Mouse (Mus musculus) ES-E14 (cell line): ENCODE results near the gene Mrpl39. TPM values are rescaled to one million over a fixed set of nuclear protein-coding genes. Genes with fewer than 3 reads are reported as not detected.

Experiments
- DNase-seq: peaks from one replicate; pipeline ENCODE4 v3.0.0-alpha.2; 2013; ENCODE audit warnings: low read depth, low spot score
- H3K27ac ChIP-seq: 2 replicates; pipeline ENCODE4 v1.5.1; 2012; ENCODE audit warnings: low read depth, mild to moderate bottlenecking, low read length, moderate library complexity, mixed read lengths; ENCODE audit not compliant: poor library complexity, insufficient read depth, severe bottlenecking
- H3K36me3 ChIP-seq: 2 replicates; pipeline ENCODE4 v1.6.1; 2012; ENCODE audit warnings: mild to moderate bottlenecking, low read length, moderate library complexity, mixed read lengths; ENCODE audit not compliant: control insufficient read depth, poor library complexity, insufficient read depth, severe bottlenecking
- H3K4me1 ChIP-seq, 2 experiments: fragments of 150-350 bp in 1 of 2; sonication (generic) in 1 of 2; 2 replicates each; pipeline ENCODE4 v1.6.1; 2012; ENCODE audit warnings: low read length in 2 of 2, mild to moderate bottlenecking in 1 of 2, mixed read lengths in 1 of 2; ENCODE audit not compliant: control insufficient read depth in 2 of 2, insufficient read depth in 2 of 2, poor library complexity in 1 of 2
- H3K4me3 ChIP-seq, 2 experiments: fragments of 150-350 bp in 1 of 2; sonication (generic) in 1 of 2; 2 replicates each; pipeline ENCODE4 v1.5.1; 2012; ENCODE audit warnings: low read length in 2 of 2, low read depth in 1 of 2, mild to moderate bottlenecking in 1 of 2, mixed read lengths in 1 of 2; ENCODE audit not compliant: insufficient read depth in 1 of 2, poor library complexity in 1 of 2, severe bottlenecking in 1 of 2
- H3K9ac ChIP-seq: 2 replicates; pipeline ENCODE4 v1.6.1; 2012; ENCODE audit warnings: low read depth, mild to moderate bottlenecking, low read length, mixed read lengths; ENCODE audit not compliant: poor library complexity, insufficient read depth, severe bottlenecking
- H3K9me3 ChIP-seq: fragments of 150-350 bp; sonication (generic); 2 replicates; pipeline ENCODE4 v1.6.1; 2012; ENCODE audit warnings: low read depth, mild to moderate bottlenecking, low read length; ENCODE audit not compliant: control insufficient read depth, insufficient read depth
- CHD2 ChIP-seq: IDR thresholded peaks from 2 replicates; pipeline ENCODE4 v1.6.1; 2014; ENCODE audit warnings: mild to moderate bottlenecking, low read depth, low read length, inconsistent platforms
- HCFC1 ChIP-seq: IDR thresholded peaks from 2 replicates; pipeline ENCODE4 v1.6.1; 2012; ENCODE audit warnings: low read length, inconsistent platforms, borderline replicate concordance; ENCODE audit not compliant: insufficient read depth
- MAFK ChIP-seq: IDR thresholded peaks from 2 replicates; pipeline ENCODE4 v1.6.1; 2014; ENCODE audit warnings: mild to moderate bottlenecking, low read depth, low read length, inconsistent platforms; ENCODE audit not compliant: insufficient read depth
- ZC3H11A ChIP-seq: IDR thresholded peaks from 2 replicates; pipeline ENCODE4 v1.6.1; 2012; ENCODE audit warnings: low read depth, mild to moderate bottlenecking, inconsistent platforms, low read length, borderline replicate concordance
- ZNF384 ChIP-seq: IDR thresholded peaks from 2 replicates; pipeline ENCODE4 v1.6.1; 2012; ENCODE audit warnings: low read depth, low read length, inconsistent platforms
- in situ Hi-C, 2 experiments: fragments of 600-800 bp; cut with MboI; formaldehyde crosslinking; loops; one replicate each; pipeline ENCODE4 v1.15.1; 2025; ENCODE audit warnings: low sequenced_read_pairs in 2 of 2, inconsistent platforms in 1 of 2; ENCODE audit not compliant: unreplicated experiment in 2 of 2
- total RNA-seq: library from RNA; depleted of rRNA; stranded (reverse); fragments of 300-350 nt; gene quantifications from 2 replicates; pipeline ENCODE4 v1.2.3, GENCODE M21; 2012

Gene Mrpl39
- total RNA-seq, 1 experiment, result 66.3 TPM

- H3K4me1 ChIP-seq, result no peaks in the 10 kb centered on the region
- in situ Hi-C loops, result no loop called here
- no peak overlapping the region for H3K4me3 ChIP-seq
- H3K27ac ChIP-seq, result no peak overlapping the region
- H3K9ac ChIP-seq, result no peak overlapping the region
- no peak for DNase-seq
- H3K9me3 ChIP-seq, result no peaks in the 10 kb centered on the region
- no peak for TF ChIP-seq ZC3H11A
- TF ChIP-seq HCFC1, result no peak
- no peak for TF ChIP-seq CHD2
- TF ChIP-seq MAFK, result no peak
- 0 out of 2 replicates have a peak, but pooled peaks cover 4% of the 10 kb centered on the region for H3K36me3 ChIP-seq
Measured at GRCm38 (mm10) chr16:84713156-84713555, 22.4 kb downstream of the Mrpl39 start.

GRCm38 (mm10) chr16:84708649-84709048 lies 26.9 kb downstream of the Mrpl39 start:
- TF ChIP-seq CHD2 (no peak), MAFK (no peak), ZNF384 (no peak), ZC3H11A (no peak), HCFC1 (no peak)
- no peaks in the 10 kb centered on the region for H3K36me3 ChIP-seq
- H3K27ac ChIP-seq, result no peak overlapping the region
- no peak overlapping the region for H3K9ac ChIP-seq
- DNase-seq, result no peak
- H3K9me3 ChIP-seq, result no peaks in the 10 kb centered on the region
- H3K4me3 ChIP-seq, result no peak overlapping the region
- in situ Hi-C loops, result no loop called here
- H3K4me1 ChIP-seq, result no peaks in the 10 kb centered on the region

- TF ChIP-seq ZNF384 (no peak), MAFK (no peak), ZC3H11A (no peak)
- H3K4me1 ChIP-seq, result no peaks in the 10 kb centered on the region
- no peaks in the 10 kb centered on the region for H3K36me3 ChIP-seq
- no peak overlapping the region for H3K27ac ChIP-seq
- DNase-seq, result no peak
- H3K9ac ChIP-seq, result no peak overlapping the region
- in situ Hi-C loops, result no loop called here
- H3K9me3 ChIP-seq, result no peaks in the 10 kb centered on the region
- no peak overlapping the region for H3K4me3 ChIP-seq
Measured at GRCm38 (mm10) chr16:84707802-84708201, 27.7 kb downstream of the Mrpl39 start.

- no peak for DNase-seq
- H3K9me3 ChIP-seq, result no peaks in the 10 kb centered on the region
- in situ Hi-C loops, result no loop called here
- no peaks in the 10 kb centered on the region for H3K4me1 ChIP-seq
- no peak overlapping the region for H3K27ac ChIP-seq
- H3K36me3 ChIP-seq, result no peaks in the 10 kb centered on the region
- no peak overlapping the region for H3K4me3 ChIP-seq
- TF ChIP-seq CHD2 (no peak), MAFK (no peak), HCFC1 (no peak), ZNF384 (no peak), ZC3H11A (no peak)
- H3K9ac ChIP-seq, result no peak overlapping the region
Measured at GRCm38 (mm10) chr16:84706571-84706970, 29.0 kb downstream of the Mrpl39 start.

- in situ Hi-C loops, result no loop called here
- Histone ChIP-seq H3K4me3 (no peak overlapping the region), H3K36me3 (no peaks in the 10 kb centered on the region), H3K27ac (no peak overlapping the region), H3K9me3 (no peaks in the 10 kb centered on the region), H3K4me1 (no peaks in the 10 kb centered on the region), H3K9ac (no peak overlapping the region)
- no peak for DNase-seq
- no peak for TF ChIP-seq ZC3H11A
- TF ChIP-seq MAFK, result no peak
- no peak for TF ChIP-seq CHD2
- TF ChIP-seq ZNF384, result no peak
- TF ChIP-seq HCFC1, result no peak
Measured at GRCm38 (mm10) chr16:84705507-84705906, 30.0 kb downstream of the Mrpl39 start.
